Mouse (Mus musculus): ENCODE measurements around the gene Plxna2. TPM values are rescaled to one million over a fixed set of nuclear protein-coding genes. Genes with fewer than 3 reads are reported as not detected.

The Plxna2 gene
- polyA plus RNA-seq, 1 experiment from 2014 or later, result 8.1 TPM

DNA sequence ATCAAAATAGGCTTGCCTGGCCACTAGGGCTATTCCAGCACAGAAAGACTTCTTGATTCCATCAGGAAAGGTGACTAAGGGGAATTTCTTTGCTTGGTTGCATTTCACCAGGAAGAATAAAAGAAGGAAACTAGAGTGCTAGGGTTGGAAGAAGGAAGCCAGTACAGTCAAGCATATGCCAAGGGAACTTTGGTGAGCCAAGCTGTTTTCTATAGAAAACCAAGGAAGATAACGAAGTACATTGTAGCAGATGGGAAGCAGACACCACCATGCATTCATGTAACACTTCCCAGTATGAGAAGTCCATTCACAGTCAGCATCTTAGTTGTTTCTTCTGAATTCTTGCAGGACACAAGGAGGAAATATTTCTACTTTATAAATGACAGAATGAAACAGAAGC is 5.4 kb upstream of the Plxna2 start:
- peaks cover 3% of the 10 kb centered on the region; the same call in 1 of the 2 replicates for H3K27me3 ChIP-seq
- H3K4me3 ChIP-seq, result no peak overlapping the region
- no peak overlapping the region for H3K27ac ChIP-seq
- H3K9ac ChIP-seq, result no peak overlapping the region
- WGBS, result 80% methylated on average over 1 of the region's 1 CpGs
- no peak overlapping the region for H3K4me2 ChIP-seq
- ATAC-seq (ENCODE audit: insufficient number of reproducible peaks, low FRiP score, low TSS enrichment, low read depth), result no peak
- H3K9me3 ChIP-seq, result no peaks in the 10 kb centered on the region
- peaks cover 10% of the 10 kb centered on the region for H3K4me1 ChIP-seq
- no peaks in the 10 kb centered on the region for H3K36me3 ChIP-seq

DNA sequence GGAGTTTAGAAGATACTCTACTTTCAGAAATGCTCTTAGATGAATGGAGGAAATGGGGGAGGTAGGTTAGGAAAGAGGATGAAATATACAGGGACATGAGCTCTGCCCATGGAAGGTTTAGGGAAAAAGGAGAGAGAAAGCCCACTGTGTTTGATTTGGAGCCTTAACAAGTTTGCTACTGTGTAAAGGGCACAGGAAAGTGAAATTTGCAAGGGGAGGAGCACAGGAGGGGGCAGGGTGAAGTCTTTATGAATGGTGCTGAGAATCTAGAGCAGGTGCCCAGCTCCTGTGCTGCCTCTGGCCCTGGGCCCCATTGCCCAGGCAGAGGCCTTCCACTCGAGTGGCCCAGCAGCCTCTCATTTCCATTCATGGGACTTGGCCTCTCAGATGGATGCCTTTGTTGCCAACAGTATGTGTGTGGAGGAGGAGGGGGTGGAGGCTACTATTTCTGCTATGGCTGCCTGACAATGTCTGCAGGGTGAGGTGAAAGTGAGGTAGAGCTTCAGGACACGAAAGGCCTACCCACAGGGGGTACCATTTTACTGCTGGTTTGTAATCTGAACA is 4.7 kb upstream of the Plxna2 start:
- peaks cover 10% of the 10 kb centered on the region for H3K4me1 ChIP-seq
- no peak overlapping the region for H3K4me3 ChIP-seq
- 33% methylated on average over 2 of the region's 2 CpGs for WGBS
- ATAC-seq (ENCODE audit: insufficient number of reproducible peaks, low FRiP score, low TSS enrichment, low read depth), result no peak
- H3K9ac ChIP-seq, result no peak overlapping the region
- H3K36me3 ChIP-seq, result no peaks in the 10 kb centered on the region
- no peak overlapping the region for H3K4me2 ChIP-seq
- H3K9me3 ChIP-seq, result no peaks in the 10 kb centered on the region
- no peak overlapping the region for H3K27ac ChIP-seq
- peaks cover 3% of the 10 kb centered on the region; the same call in 1 of the 2 replicates for H3K27me3 ChIP-seq

DNA sequence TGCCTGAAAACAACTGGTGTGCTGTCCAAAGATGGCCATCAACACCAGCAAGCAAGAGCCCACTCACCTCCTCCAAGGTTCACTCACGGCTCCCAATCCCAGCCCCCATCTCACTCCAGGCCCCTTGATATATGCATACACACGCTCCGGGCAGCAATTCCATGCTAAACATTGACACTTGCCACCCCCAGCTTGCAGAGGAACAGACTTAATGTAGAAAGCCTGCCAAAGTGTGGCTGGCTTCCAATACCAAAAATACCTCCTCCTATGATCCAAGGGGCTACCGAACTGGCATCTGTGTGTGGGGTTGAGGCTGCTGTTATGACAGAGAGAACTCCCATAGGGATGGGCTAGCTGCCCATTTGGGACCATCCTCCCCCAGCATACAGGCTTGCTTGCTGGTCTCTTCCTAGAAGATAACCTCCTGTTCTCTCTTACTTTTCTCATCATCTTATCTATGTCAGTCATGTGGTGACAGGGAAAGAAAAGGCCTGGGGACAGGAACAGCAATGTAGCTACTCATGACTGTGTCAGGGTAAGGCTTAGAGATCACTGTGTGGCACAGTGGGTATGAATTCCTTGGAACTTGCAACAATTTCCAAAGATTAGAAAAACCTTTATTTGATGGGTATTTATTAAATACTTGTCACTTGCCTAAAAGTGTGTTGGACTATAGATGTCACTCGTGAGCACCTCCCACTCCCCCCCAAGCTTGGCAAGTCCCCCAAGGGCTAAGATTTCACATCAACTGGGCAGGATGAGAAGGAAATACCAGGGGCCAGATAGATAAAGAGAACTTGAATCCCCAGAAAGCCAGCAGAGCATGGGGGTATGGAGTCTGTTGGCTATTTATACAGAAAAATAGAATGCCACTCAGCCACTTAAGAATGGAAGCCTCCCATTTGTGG is 3.8 kb upstream of the Plxna2 start:
- WGBS, result 77% methylated on average over 5 of the region's 5 CpGs
- Histone ChIP-seq H3K9ac (no peak overlapping the region), H3K4me1 (peaks cover 14% of the 10 kb centered on the region), H3K4me3 (no peak overlapping the region), H3K27me3 (peaks cover 3% of the 10 kb centered on the region; the same call in 1 of the 2 replicates), H3K4me2 (no peak overlapping the region), H3K36me3 (no peaks in the 10 kb centered on the region), H3K27ac (no peak overlapping the region), H3K9me3 (no peaks in the 10 kb centered on the region)
- no peak for ATAC-seq (ENCODE audit: insufficient number of reproducible peaks, low FRiP score, low TSS enrichment, low read depth)

DNA sequence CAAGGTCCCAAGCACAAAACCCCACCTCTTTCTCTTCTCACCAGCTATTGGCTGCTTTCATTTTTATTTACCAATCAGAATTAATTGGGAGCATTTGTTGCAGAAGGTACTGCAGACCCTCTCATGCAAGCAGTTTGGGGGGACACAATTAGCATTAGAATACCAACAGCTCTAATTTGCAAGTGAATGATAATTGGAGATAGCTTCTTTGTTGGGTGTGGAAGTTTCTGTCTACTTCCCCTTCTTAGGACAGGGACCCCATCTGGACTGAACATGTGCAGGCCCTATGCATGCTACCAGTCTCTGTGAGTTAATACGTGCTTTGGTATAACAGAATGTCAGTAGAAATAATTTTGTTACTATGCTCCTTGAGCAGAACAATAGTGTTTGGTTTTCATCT is 1.9 kb upstream of the Plxna2 start:
- no peak overlapping the region for H3K27ac ChIP-seq
- no peak overlapping the region for H3K4me2 ChIP-seq
- no peaks in the 10 kb centered on the region for H3K9me3 ChIP-seq
- ATAC-seq (ENCODE audit: insufficient number of reproducible peaks, low FRiP score, low TSS enrichment, low read depth), result no peak
- no peak overlapping the region for H3K4me3 ChIP-seq
- H3K36me3 ChIP-seq, result no peaks in the 10 kb centered on the region
- peaks cover 19% of the 10 kb centered on the region for H3K4me1 ChIP-seq
- peaks cover 3% of the 10 kb centered on the region; the same call in 1 of the 2 replicates for H3K27me3 ChIP-seq
- 89% methylated on average over 1 of the region's 1 CpGs for WGBS
- no peak overlapping the region for H3K9ac ChIP-seq

DNA sequence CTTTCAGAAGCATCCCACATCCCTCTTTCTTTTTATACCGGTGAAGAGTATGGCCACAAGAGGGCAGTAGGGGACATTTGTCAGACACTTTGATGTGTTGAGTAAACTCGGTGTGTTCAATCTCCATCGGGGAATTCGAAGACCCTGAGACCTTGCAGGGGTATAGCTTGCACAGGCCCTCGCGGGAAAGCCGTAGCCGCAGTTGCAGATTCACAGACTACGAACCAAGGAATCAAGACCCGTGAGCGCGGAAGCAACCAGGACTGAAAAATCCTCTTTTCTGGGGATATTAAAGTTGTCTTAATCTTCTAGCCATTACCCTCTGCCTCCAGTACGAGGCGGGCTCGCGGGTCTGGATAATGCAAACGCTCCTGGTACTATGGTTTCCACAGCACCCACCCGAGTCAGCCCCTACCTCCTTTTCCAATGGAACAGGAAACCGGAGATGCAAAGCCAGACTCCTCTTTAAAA is 858 bp downstream of the Plxna2 start:
- H3K4me3 ChIP-seq, result peak overlapping the region; percentile 65
- peak overlapping the region; percentile 92 for H3K4me2 ChIP-seq
- ATAC-seq (ENCODE audit: insufficient number of reproducible peaks, low FRiP score, low TSS enrichment, low read depth), result no peak
- 3% methylated on average over 19 of the region's 19 CpGs for WGBS
- no peaks in the 10 kb centered on the region for H3K9me3 ChIP-seq
- no peak overlapping the region for H3K9ac ChIP-seq
- H3K4me1 ChIP-seq, result peaks cover 28% of the 10 kb centered on the region
- peaks cover 5% of the 10 kb centered on the region; the same call in 1 of the 2 replicates for H3K27me3 ChIP-seq
- no peaks in the 10 kb centered on the region for H3K36me3 ChIP-seq
- 0 out of 2 replicates have a peak overlapping the region, but pooled peaks have one; percentile 81 for H3K27ac ChIP-seq

DNA sequence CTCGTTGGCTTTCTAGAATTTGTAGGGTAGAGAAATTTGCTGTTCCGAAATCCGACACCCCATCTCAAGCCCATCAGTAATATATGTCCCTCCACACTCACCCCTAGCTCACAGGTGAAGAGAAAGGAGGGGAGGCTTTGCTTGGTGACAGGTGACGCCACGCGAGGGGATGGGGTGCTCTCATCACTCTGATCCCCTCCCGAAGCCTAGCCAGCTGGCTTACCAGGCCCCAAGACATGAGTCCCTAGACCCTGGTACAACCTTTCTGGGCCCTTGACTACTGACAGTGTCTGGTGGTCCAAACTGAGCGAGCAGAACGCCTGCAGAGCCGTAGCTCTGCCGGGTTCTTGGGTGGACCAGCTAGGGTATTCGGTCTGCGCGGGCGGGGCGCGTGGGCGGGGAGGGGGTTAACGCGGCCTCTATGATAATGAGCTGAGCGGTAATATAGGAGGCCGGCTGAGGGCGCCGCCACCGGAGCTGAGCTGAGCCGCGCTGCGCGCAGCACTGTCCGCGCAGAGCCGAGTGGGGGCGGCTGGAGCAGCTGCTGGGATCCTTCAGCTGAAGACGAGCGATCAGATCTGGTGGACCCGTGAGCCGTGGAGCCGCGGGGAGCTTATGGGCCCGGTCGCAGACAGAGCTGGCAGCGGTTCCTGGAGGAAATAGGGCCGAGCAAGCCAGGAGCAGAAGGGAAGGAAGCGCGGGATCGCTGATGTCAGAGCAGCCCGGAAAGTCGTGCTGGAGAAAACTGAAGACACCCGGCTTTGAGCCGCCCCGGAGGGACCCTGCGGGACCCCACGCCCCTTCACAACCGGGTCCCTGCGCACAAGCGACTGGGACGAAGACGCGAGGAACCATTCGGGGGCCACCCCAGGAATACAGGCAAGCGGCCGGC is 1.6 kb downstream of the Plxna2 start:
- Histone ChIP-seq H3K27me3 (0 out of 2 replicates have a peak, but pooled peaks cover 5% of the 10 kb centered on the region), H3K27ac (peak overlapping the region; percentile 81), H3K9me3 (no peaks in the 10 kb centered on the region), H3K36me3 (no peaks in the 10 kb centered on the region), H3K4me2 (peak overlapping the region; percentile 92), H3K4me1 (peaks cover 28% of the 10 kb centered on the region), H3K9ac (peak overlapping the region; percentile 51), H3K4me3 (peak overlapping the region; percentile 65)
- 1% methylated on average over 62 of the region's 62 CpGs for WGBS
- ATAC-seq (ENCODE audit: insufficient number of reproducible peaks, low FRiP score, low TSS enrichment, low read depth), result peak; percentile 87

DNA sequence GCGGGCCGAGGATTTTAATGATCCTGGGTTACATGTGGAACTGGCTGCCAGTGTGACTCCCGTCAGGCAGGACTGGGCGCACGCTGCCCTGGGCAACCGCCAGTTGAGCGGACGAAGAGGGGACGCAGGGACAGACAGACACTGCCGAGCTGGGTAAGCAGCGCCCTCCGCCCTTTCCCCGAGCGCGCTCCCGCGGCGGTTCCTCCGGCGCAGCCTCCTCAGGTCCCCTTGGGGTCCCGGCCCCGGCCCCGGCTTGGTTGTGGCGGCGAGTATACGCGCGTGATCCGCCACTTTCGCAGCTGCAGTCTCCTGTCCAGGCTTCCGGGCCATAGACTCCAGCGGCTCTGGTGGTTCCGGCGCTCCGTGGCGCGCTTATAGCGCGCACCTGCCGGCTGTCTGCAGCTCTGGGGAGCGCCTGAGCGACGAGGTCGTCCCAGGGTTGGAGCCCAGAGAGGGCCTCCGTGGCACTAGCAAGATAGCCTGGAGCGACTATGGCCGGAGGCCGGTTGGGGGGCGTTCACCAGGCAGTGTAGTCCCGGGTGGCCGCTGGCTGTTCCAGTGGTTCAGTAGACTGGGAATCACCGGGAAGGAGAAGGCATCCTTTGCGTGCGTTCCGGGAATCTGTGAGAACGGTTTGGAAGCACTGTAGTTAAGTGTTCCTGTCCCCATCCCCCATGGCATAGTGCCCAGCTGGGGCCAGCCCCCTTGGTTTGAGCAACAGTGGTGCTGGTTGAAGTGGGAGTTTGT is 2.4 kb downstream of the Plxna2 start:
- peaks cover 33% of the 10 kb centered on the region for H3K4me1 ChIP-seq
- under 1% methylated on average over 56 of the region's 56 CpGs for WGBS
- ATAC-seq (ENCODE audit: insufficient number of reproducible peaks, low FRiP score, low TSS enrichment, low read depth), result peak; percentile 35; the same call in 1 of the 2 replicates

DNA sequence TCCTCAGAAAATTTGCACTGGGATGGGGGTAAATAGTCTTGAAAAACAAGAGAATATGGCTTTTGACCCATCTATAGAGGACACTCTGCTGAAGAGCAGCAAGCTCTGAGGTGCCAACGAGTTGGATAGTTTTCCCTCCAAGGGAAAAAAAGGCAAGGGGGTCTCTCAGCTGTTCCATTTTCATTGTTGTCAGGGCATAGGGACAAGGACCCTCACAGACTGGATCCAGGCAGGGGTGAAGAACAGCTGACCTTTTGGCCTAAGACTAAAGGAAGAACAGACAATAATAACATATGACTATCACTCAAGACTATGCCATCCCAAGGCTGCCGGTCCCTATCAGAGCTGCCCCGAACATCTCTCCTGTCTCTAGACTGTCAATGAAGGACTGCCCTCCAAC is 4.2 kb downstream of the Plxna2 start:
- 0 out of 2 replicates have a peak, but pooled peaks cover 5% of the 10 kb centered on the region for H3K27me3 ChIP-seq
- peak overlapping the region; percentile 20; the same call in 1 of the 2 replicates for H3K4me2 ChIP-seq
- ATAC-seq (ENCODE audit: insufficient number of reproducible peaks, low FRiP score, low TSS enrichment, low read depth), result no peak
- H3K4me1 ChIP-seq, result peaks cover 39% of the 10 kb centered on the region
- H3K9me3 ChIP-seq, result no peaks in the 10 kb centered on the region
- H3K27ac ChIP-seq, result no peak overlapping the region
- no peaks in the 10 kb centered on the region for H3K36me3 ChIP-seq
- 81% methylated on average over 3 of the region's 3 CpGs for WGBS
- no peak overlapping the region for H3K9ac ChIP-seq
- H3K4me3 ChIP-seq, result peak overlapping the region; percentile 3; the same call in 1 of the 2 replicates

More for the DNA sequence above, 2.4 kb downstream of the Plxna2 start:
- H3K27ac ChIP-seq, result peak overlapping the region; percentile 81
- H3K4me3 ChIP-seq, result peak overlapping the region; percentile 65
- peak overlapping the region; percentile 92 for H3K4me2 ChIP-seq
- no peaks in the 10 kb centered on the region for H3K36me3 ChIP-seq
- H3K27me3 ChIP-seq, result 0 out of 2 replicates have a peak, but pooled peaks cover 5% of the 10 kb centered on the region
- peak overlapping the region; percentile 51 for H3K9ac ChIP-seq
- no peaks in the 10 kb centered on the region for H3K9me3 ChIP-seq

DNA sequence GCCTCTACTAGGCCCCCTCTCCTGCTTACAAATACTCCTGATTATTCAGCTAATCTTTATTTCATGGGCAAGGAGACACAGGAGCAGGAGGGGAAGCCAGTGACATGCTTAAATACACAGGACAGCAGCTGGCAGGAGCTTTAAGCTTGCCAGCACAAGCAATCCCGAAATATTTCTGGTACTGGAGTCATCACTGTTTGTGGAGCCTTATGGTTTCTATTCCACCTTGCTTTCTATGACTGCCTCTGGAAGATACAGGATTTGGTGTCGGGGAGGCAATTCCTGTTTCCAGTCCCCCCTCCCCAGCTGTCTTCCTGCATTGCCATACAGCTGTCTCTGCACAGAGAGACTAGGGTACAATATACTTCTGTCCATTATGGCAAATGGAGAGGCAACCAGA is 4.7 kb downstream of the Plxna2 start:
- no peak for ATAC-seq (ENCODE audit: insufficient number of reproducible peaks, low FRiP score, low TSS enrichment, low read depth)
- WGBS, result 53% methylated on average over 2 of the region's 2 CpGs
- Histone ChIP-seq H3K4me2 (peak overlapping the region; percentile 20; the same call in 1 of the 2 replicates), H3K4me3 (peak overlapping the region; percentile 3; the same call in 1 of the 2 replicates), H3K27ac (no peak overlapping the region), H3K9me3 (no peaks in the 10 kb centered on the region), H3K27me3 (0 out of 2 replicates have a peak, but pooled peaks cover 5% of the 10 kb centered on the region), H3K4me1 (peaks cover 39% of the 10 kb centered on the region), H3K36me3 (no peaks in the 10 kb centered on the region), H3K9ac (no peak overlapping the region)

DNA sequence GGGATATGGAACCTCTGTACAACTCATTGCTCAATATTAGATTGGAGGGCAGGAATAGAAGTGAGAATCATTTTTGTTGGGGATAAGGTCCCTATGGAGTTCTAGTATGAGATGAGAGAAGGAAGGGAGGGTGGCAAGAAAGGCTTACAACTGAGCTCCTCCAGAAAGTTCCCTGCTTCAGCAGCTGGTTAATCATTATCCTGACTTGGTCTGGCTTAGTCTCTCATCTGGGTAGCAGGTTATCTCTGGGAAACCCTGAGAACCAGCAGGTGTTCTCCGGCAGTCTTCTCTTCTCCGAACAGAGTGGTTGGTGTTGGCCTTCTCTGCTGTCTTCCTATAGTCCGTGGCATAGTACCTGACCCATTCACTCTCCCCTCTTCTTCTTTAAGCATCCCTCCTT is 5.6 kb downstream of the Plxna2 start:
- no peak overlapping the region for H3K4me3 ChIP-seq
- H3K27ac ChIP-seq, result no peak overlapping the region
- no peak overlapping the region for H3K9ac ChIP-seq
- 0 out of 2 replicates have a peak, but pooled peaks cover 5% of the 10 kb centered on the region for H3K27me3 ChIP-seq
- peaks cover 39% of the 10 kb centered on the region for H3K4me1 ChIP-seq
- H3K4me2 ChIP-seq, result no peak overlapping the region
- ATAC-seq (ENCODE audit: insufficient number of reproducible peaks, low FRiP score, low TSS enrichment, low read depth), result no peak
- no peaks in the 10 kb centered on the region for H3K36me3 ChIP-seq
- H3K9me3 ChIP-seq, result no peaks in the 10 kb centered on the region
- WGBS, result 91% methylated on average over 3 of the region's 3 CpGs
